Mouse (Mus musculus) embryonic facial prominence, embryonic 15.5 days (tissue): Measurements from ENCODE around the gene Vmn2r84. TPM values are rescaled to one million over a fixed set of nuclear protein-coding genes. Genes with fewer than 3 reads are reported as not detected.
"Not testable (repeated sequence)": the region's sequence is repeated elsewhere in the genome, so short reads cannot be mapped to it uniquely, and the experiment has no call there.

ENCODE experiments used
- ATAC-seq: fragments of 200-750 bp; cut with Nextera tagmentation; 2 replicates; pipeline ENCODE4 v1.8.0; 2017; ENCODE audit warnings: low read depth, moderate TSS enrichment; ENCODE audit not compliant: insufficient number of reproducible peaks, low FRiP score, low TSS enrichment
- H3K27ac ChIP-seq: fragments of 300-500 bp; sonication (generic); replicated peaks from 2 replicates; pipeline ENCODE4 v1.5.1; 2015; ENCODE audit warnings: mild to moderate bottlenecking, inconsistent platforms
- H3K27me3 ChIP-seq: fragments of 300-500 bp; sonication (generic); 2 replicates; pipeline ENCODE4 v1.6.1; 2015; ENCODE audit warnings: inconsistent platforms
- H3K36me3 ChIP-seq: fragments of 300-500 bp; sonication (generic); 2 replicates; pipeline ENCODE4 v1.6.1; 2015; ENCODE audit warnings: mild to moderate bottlenecking, inconsistent platforms
- H3K4me1 ChIP-seq: fragments of 300-500 bp; sonication (generic); 2 replicates; pipeline ENCODE4 v1.6.1; 2015; ENCODE audit warnings: inconsistent platforms
- H3K4me2 ChIP-seq: fragments of 300-500 bp; sonication (generic); replicated peaks from 2 replicates; pipeline ENCODE4 v1.6.1; 2015; ENCODE audit warnings: mild to moderate bottlenecking, inconsistent platforms
- H3K4me3 ChIP-seq: fragments of 300-500 bp; sonication (generic); replicated peaks from 2 replicates; pipeline ENCODE4 v1.5.1; 2015; ENCODE audit warnings: mild to moderate bottlenecking, inconsistent platforms
- H3K9ac ChIP-seq: fragments of 300-500 bp; sonication (generic); 2 replicates; pipeline ENCODE4 v1.6.1; 2015; ENCODE audit warnings: inconsistent platforms
- H3K9me3 ChIP-seq: fragments of 300-500 bp; sonication (generic); replicated peaks from 2 replicates; pipeline ENCODE4 v1.6.1; 2016; ENCODE audit warnings: inconsistent platforms
- WGBS: fragments of 180-500 bp; shearing (Covaris S2); methylation state at CpG from one replicate; pipeline ENCODE4 v1.1.7; 2015; 5-methylcytosine and 5-hydroxymethylcytosine counted together
- polyA plus RNA-seq: library from polyadenylated mRNA; unstranded; fragments of >200 nt; fragmentation: Nextera tagmentation; extraction: Ambion mirVana; gene quantifications from 2 replicates; pipeline ENCODE4 v1.2.1, GENCODE M21; 2015

The Vmn2r84 gene
- polyA plus RNA-seq, 1 experiment from 2014 or later: not detected

- no peaks in the 10 kb centered on the region for H3K27me3 ChIP-seq
- no peak overlapping the region for H3K4me2 ChIP-seq
- H3K36me3 ChIP-seq: no peaks in the 10 kb centered on the region
- H3K4me1 ChIP-seq: no peaks in the 10 kb centered on the region
- no peak overlapping the region for H3K27ac ChIP-seq
- H3K4me3 ChIP-seq: no peak overlapping the region
- H3K9me3 ChIP-seq: no peaks in the 10 kb centered on the region
- H3K9ac ChIP-seq: no peak overlapping the region
- ATAC-seq: no peak
- WGBS: 88% methylated on average over 2 of the region's 2 CpGs
Measured at GRCm38 (mm10) chr10:130370005-130370682, 24.0 kb downstream of the Vmn2r84 start.

DNA sequence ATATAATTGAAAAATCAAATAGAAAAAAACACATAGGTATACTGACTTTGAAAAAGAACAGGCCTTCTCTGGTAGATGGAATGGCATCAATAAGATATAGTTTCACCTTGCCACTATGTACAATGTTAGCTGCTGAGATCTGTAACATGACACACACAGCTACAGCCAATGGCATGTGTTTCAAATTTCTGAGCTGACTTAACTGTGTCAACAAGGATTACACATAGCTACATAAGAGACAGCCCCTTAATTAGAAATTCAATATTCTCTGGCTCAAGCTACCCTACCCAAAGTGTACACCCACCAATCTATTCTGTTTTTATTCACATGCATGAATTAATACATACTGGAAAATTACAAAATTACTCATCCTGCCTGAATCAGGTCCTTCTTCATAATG, 25.7 kb downstream of the Vmn2r84 start:
- no peaks in the 10 kb centered on the region for H3K4me1 ChIP-seq
- no peaks in the 10 kb centered on the region for H3K36me3 ChIP-seq
- no peaks in the 10 kb centered on the region for H3K27me3 ChIP-seq
- ATAC-seq: no peak; the same call in 1 of the 2 replicates
- no peak overlapping the region for H3K4me2 ChIP-seq
- no peak overlapping the region for H3K4me3 ChIP-seq
- no peaks in the 10 kb centered on the region for H3K9me3 ChIP-seq
- H3K9ac ChIP-seq: no peak overlapping the region
- H3K27ac ChIP-seq: no peak overlapping the region

GRCm38 (mm10) chr10:130364766-130365165, 29.4 kb downstream of the Vmn2r84 start:
- Histone ChIP-seq H3K4me1 (no peaks in the 10 kb centered on the region), H3K4me2 (no peak overlapping the region), H3K9me3 (no peaks in the 10 kb centered on the region), H3K4me3 (no peak overlapping the region), H3K27ac (no peak overlapping the region), H3K36me3 (no peaks in the 10 kb centered on the region), H3K27me3 (no peaks in the 10 kb centered on the region), H3K9ac (no peak overlapping the region)
- ATAC-seq: no peak

GRCm38 (mm10) chr10:130363438-130364164, 30.5 kb downstream of the Vmn2r84 start:
- no peaks in the 10 kb centered on the region for H3K9me3 ChIP-seq
- 53% methylated on average over 2 of the region's 2 CpGs for WGBS
- no peak for ATAC-seq
- no peak overlapping the region for H3K4me2 ChIP-seq
- H3K27ac ChIP-seq: no peak overlapping the region
- no peak overlapping the region for H3K4me3 ChIP-seq
- H3K36me3 ChIP-seq: no peaks in the 10 kb centered on the region
- H3K4me1 ChIP-seq: no peaks in the 10 kb centered on the region
- H3K9ac ChIP-seq: no peak overlapping the region
- H3K27me3 ChIP-seq: no peaks in the 10 kb centered on the region

DNA sequence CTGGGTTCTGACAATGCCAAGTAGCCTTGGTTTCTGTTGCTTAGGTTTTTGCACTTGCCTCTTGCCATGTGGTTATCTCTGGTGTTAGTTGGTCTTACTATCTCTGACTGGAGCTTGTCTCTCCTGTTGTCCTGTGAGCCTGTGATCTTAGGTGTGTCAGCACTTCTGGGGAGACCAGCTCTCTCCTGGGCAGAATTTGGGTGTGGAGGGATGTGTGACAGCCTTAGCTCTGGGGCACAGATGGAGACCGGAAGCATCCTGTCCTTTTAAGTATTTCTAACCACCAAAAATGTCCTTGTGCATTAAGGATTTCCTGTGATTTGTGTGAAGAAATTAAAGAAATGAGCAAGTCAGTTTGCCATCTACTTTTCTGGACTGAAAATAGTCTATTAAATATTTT, 50.1 kb downstream of the Vmn2r84 start:
- no peak overlapping the region for H3K4me2 ChIP-seq
- no peak overlapping the region for H3K4me3 ChIP-seq
- H3K36me3 ChIP-seq: no peaks in the 10 kb centered on the region
- no peaks in the 10 kb centered on the region for H3K27me3 ChIP-seq
- H3K27ac ChIP-seq: no peak overlapping the region
- no peak for ATAC-seq
- no peaks in the 10 kb centered on the region for H3K9me3 ChIP-seq
- H3K4me1 ChIP-seq: no peaks in the 10 kb centered on the region
- no peak overlapping the region for H3K9ac ChIP-seq
- 74% methylated on average over 1 of the region's 1 CpGs for WGBS

DNA sequence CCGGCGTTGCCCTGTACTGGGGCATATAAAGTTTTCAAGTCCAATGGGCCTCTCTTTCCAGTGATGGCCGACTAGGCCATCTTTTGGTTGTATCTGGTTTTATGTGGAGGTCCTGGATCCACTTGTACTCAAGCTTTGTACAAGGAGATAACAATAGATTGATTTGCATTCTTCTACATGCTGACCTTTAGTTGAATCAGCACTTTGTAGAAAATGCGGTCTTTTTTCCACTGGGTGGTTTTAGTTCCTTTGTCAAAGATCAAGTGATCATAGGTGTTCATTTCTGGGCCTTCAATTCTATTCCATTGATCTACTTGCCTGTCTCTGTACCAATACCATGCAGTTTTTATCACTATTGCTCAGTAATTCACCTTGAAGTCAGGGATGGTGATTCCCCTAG, 54.1 kb downstream of the Vmn2r84 start:
- not testable (repeated sequence) for H3K9me3 ChIP-seq

GRCm38 (mm10) chr10:130337581-130337980, 56.6 kb downstream of the Vmn2r84 start:
- Histone ChIP-seq H3K9me3 (no peaks in the 10 kb centered on the region), H3K4me2 (no peak overlapping the region), H3K27ac (no peak overlapping the region), H3K4me3 (no peak overlapping the region), H3K27me3 (no peaks in the 10 kb centered on the region), H3K9ac (no peak overlapping the region), H3K4me1 (no peaks in the 10 kb centered on the region), H3K36me3 (no peaks in the 10 kb centered on the region)
- 50% methylated on average over 2 of the region's 2 CpGs for WGBS
- no peak for ATAC-seq

More for the DNA sequence above, 54.1 kb downstream of the Vmn2r84 start:
- H3K4me1 ChIP-seq, H3K27me3 ChIP-seq, H3K4me2 ChIP-seq, H3K9ac ChIP-seq, ATAC-seq, H3K4me3 ChIP-seq, H3K27ac ChIP-seq, H3K36me3 ChIP-seq: not testable (repeated sequence)
- 88% methylated on average over 4 of the region's 4 CpGs for WGBS

- Histone ChIP-seq H3K4me3 (no peak overlapping the region), H3K9ac (no peak overlapping the region), H3K4me1 (no peaks in the 10 kb centered on the region), H3K9me3 (no peaks in the 10 kb centered on the region), H3K4me2 (no peak overlapping the region), H3K27me3 (no peaks in the 10 kb centered on the region), H3K27ac (no peak overlapping the region), H3K36me3 (no peaks in the 10 kb centered on the region)
- WGBS: 86% methylated on average over 1 of the region's 1 CpGs
- ATAC-seq: no peak
Measured at GRCm38 (mm10) chr10:130336385-130336784, 57.7 kb downstream of the Vmn2r84 start.

- no peak for ATAC-seq
- no peaks in the 10 kb centered on the region for H3K9me3 ChIP-seq
- 92% methylated on average over 1 of the region's 1 CpGs for WGBS
Measured at GRCm38 (mm10) chr10:130330711-130331110, 63.4 kb downstream of the Vmn2r84 start.

More at GRCm38 (mm10) chr10:130330711-130331110, 63.4 kb downstream of the Vmn2r84 start:
- H3K4me2 ChIP-seq: no peak overlapping the region
- H3K27me3 ChIP-seq: no peaks in the 10 kb centered on the region
- no peak overlapping the region for H3K9ac ChIP-seq
- no peaks in the 10 kb centered on the region for H3K36me3 ChIP-seq
- H3K27ac ChIP-seq: no peak overlapping the region
- H3K4me1 ChIP-seq: no peaks in the 10 kb centered on the region
- H3K4me3 ChIP-seq: no peak overlapping the region

Other genes starting within 250 kb of the Vmn2r84 start
- gene Olfr825, start 227.6 kb downstream of the Vmn2r84 start, polyA plus RNA-seq: 0.27 TPM in 1 of 2 replicates, not detected in the other
- not detected in 2 replicates for gene Olfr826, start 210.1 kb downstream of the Vmn2r84 start, polyA plus RNA-seq
- 0.05 TPM in 1 of 2 replicates, not detected in the other for gene Olfr827, start 179.9 kb downstream of the Vmn2r84 start, polyA plus RNA-seq
- gene Neurod4, start 114.1 kb downstream of the Vmn2r84 start, polyA plus RNA-seq: 0.05 and 0.13 TPM in 2 replicates
- 2.5 and 3.2 TPM in 2 replicates for gene Tespa1, start 71.5 kb downstream of the Vmn2r84 start, polyA plus RNA-seq
- not detected in 2 replicates for gene Vmn2r85, start 35.4 kb upstream of the Vmn2r84 start, polyA plus RNA-seq
- gene Vmn2r86, start 61.7 kb upstream of the Vmn2r84 start, polyA plus RNA-seq: not detected in 2 replicates
- gene Vmn2r87, start 103.1 kb upstream of the Vmn2r84 start, polyA plus RNA-seq: not detected in 2 replicates